Mouse (Mus musculus): ENCODE data around the gene Ascc1. TPM values are rescaled to one million over a fixed set of nuclear protein-coding genes. Genes with fewer than 3 reads are reported as not detected.

The Ascc1 gene
- total and polyA plus RNA-seq, 3 experiments: 17.0 to 37.9 TPM; not detected in 1

GRCm38 (mm10) chr10:60002673-60003212, at the start of gene Ascc1, which contains the start of gene Anapc16 (continued):
- TF ChIP-seq HCFC1 (IDR thresholded peaks at IDR 0.05; ENCODE audit: low read depth, low read length): peak; percentile 80

- Histone ChIP-seq H3K79me2 (ENCODE audit: control insufficient read depth, insufficient read depth, low read length, poor library complexity) (peaks cover 18% of the 10 kb centered on the region), H3K9me3 (replicated peaks; ENCODE audit: insufficient read depth, low read length) (no peaks in the 10 kb centered on the region), H3K36me3 (ENCODE audit: control insufficient read depth in 1 of 2, insufficient read depth in 2 of 2, low read length in 2 of 2) (peaks cover 0 to 24% of the 10 kb centered on the region in 2 experiments; a peak in 2 of 4 replicates), H3K4me3 (ENCODE audit: control insufficient read depth in 1 of 2, insufficient read depth in 1 of 2, low read depth in 2 of 2, low read length in 2 of 2) (no peak overlapping the region), H3K9ac (ENCODE audit: control insufficient read depth, low read depth, low read length, poor library complexity, severe bottlenecking) (no peak overlapping the region; the same call in 1 of the 2 replicates), H3K4me1 (ENCODE audit: control insufficient read depth in 1 of 2, insufficient read depth in 2 of 2, low read length in 2 of 2) (peaks cover 12 to 23% of the 10 kb centered on the region in 2 experiments), H3K27ac (ENCODE audit: control insufficient read depth, low read depth, low read length) (peak overlapping the region; percentile 98), H3K27me3 (ENCODE audit: control insufficient read depth in 1 of 2, insufficient read depth in 2 of 2, low read length in 2 of 2) (peaks cover 0 to 6% of the 10 kb centered on the region in 2 experiments)
- peak; percentile 66 for DNase-seq (ENCODE audit: low read depth, low spot score)
- peak; percentile 84 for TF ChIP-seq ZNF384 (IDR thresholded peaks at IDR 0.05; ENCODE audit: low read depth, low read length)
- TF ChIP-seq RCOR1 (IDR thresholded peaks at IDR 0.05; ENCODE audit: low read depth, low read length): no peak
- TF ChIP-seq ELF1 (IDR thresholded peaks at IDR 0.05; ENCODE audit: low read depth, low read length): no peak
- no peak for TF ChIP-seq TBP (IDR thresholded peaks at IDR 0.05; ENCODE audit: low read depth, low read length)
- TF ChIP-seq MXI1 (IDR thresholded peaks at IDR 0.05; ENCODE audit: low read depth, low read length): no peak
These were observed 49.0 kb upstream of the Ascc1 start for GRCm38 (mm10) chr10:59953564-59954039.

GRCm38 (mm10) chr10:59956681-59957080, 45.9 kb upstream of the Ascc1 start:
- DNase-seq (ENCODE audit: low read depth, low spot score): no peak
- H3K79me2 ChIP-seq (ENCODE audit: control insufficient read depth, insufficient read depth, low read length, poor library complexity): peaks cover 6% of the 10 kb centered on the region; the same call in 1 of the 2 replicates
- peaks cover 0 to 6% of the 10 kb centered on the region in 2 experiments for H3K27me3 ChIP-seq (ENCODE audit: control insufficient read depth in 1 of 2, insufficient read depth in 2 of 2, low read length in 2 of 2)
- H3K27ac ChIP-seq (ENCODE audit: control insufficient read depth, low read depth, low read length): no peak overlapping the region
- TF ChIP-seq ZKSCAN1 (IDR thresholded peaks at IDR 0.05; ENCODE audit: low read depth, low read length): no peak
- TF ChIP-seq POLR2AphosphoS2 (IDR thresholded peaks at IDR 0.05; ENCODE audit: low read length): no peak
- TF ChIP-seq USF2 (IDR thresholded peaks at IDR 0.05; ENCODE audit: borderline replicate concordance in 1 of 2, insufficient read depth in 1 of 2, low read depth in 1 of 2, low read length in 2 of 2): no peak
- TF ChIP-seq MAX (IDR thresholded peaks at IDR 0.05; ENCODE audit: low read length): no peak
- no peak for TF ChIP-seq KAT2A (conservative IDR thresholded peaks at IDR 0.05; ENCODE audit: low read depth, low read length)
- TF ChIP-seq JUND (IDR thresholded peaks at IDR 0.05; ENCODE audit: low read depth, low read length): no peak
- TF ChIP-seq MYC (IDR thresholded peaks at IDR 0.05; ENCODE audit: low read depth, low read length): no peak
- TF ChIP-seq RCOR1 (IDR thresholded peaks at IDR 0.05; ENCODE audit: low read depth, low read length): no peak
- TF ChIP-seq MYB (IDR thresholded peaks at IDR 0.05; ENCODE audit: low read depth, low read length): no peak
- no peak for TF ChIP-seq MXI1 (IDR thresholded peaks at IDR 0.05; ENCODE audit: low read depth, low read length)
- TF ChIP-seq CTCF (IDR thresholded peaks at IDR 0.05 in 2 of 3, conservative IDR thresholded peaks at IDR 0.05 in 1 of 3; ENCODE audit: control insufficient read depth in 1 of 3, insufficient read depth in 1 of 3, low read depth in 2 of 3, low read length in 3 of 3, poor library complexity in 1 of 3, severe bottlenecking in 1 of 3): no peak
- no peak for TF ChIP-seq TCF12 (IDR thresholded peaks at IDR 0.05; ENCODE audit: low read depth, low read length)
- no peak for TF ChIP-seq ZNF384 (IDR thresholded peaks at IDR 0.05; ENCODE audit: low read depth, low read length)
- TF ChIP-seq GATA1 (IDR thresholded peaks at IDR 0.05; ENCODE audit: low read depth, low read length): no peak
- no peak for TF ChIP-seq ETS1 (IDR thresholded peaks at IDR 0.05; ENCODE audit: low read depth, low read length)
- no peak for TF ChIP-seq USF1 (IDR thresholded peaks at IDR 0.05; ENCODE audit: low read depth, low read length)
- peaks cover 4 to 10% of the 10 kb centered on the region in 2 experiments for H3K4me1 ChIP-seq (ENCODE audit: control insufficient read depth in 1 of 2, insufficient read depth in 2 of 2, low read length in 2 of 2)
- peaks cover 0 to 8% of the 10 kb centered on the region in 2 experiments; a peak in 1 of 4 replicates for H3K36me3 ChIP-seq (ENCODE audit: control insufficient read depth in 1 of 2, insufficient read depth in 2 of 2, low read length in 2 of 2)
- no peak overlapping the region for H3K9ac ChIP-seq (ENCODE audit: control insufficient read depth, low read depth, low read length, poor library complexity, severe bottlenecking)
- no peak overlapping the region for H3K4me3 ChIP-seq (ENCODE audit: control insufficient read depth in 1 of 2, insufficient read depth in 1 of 2, low read depth in 2 of 2, low read length in 2 of 2)
- H3K9me3 ChIP-seq (replicated peaks; ENCODE audit: insufficient read depth, low read length): no peaks in the 10 kb centered on the region
